Mouse (Mus musculus): ENCODE data around the gene Zdbf2.
"Not testable (repeated sequence)": the region's sequence is repeated elsewhere in the genome, so short reads cannot be mapped to it uniquely, and the experiment has no call there.

The Zdbf2 gene

DNA sequence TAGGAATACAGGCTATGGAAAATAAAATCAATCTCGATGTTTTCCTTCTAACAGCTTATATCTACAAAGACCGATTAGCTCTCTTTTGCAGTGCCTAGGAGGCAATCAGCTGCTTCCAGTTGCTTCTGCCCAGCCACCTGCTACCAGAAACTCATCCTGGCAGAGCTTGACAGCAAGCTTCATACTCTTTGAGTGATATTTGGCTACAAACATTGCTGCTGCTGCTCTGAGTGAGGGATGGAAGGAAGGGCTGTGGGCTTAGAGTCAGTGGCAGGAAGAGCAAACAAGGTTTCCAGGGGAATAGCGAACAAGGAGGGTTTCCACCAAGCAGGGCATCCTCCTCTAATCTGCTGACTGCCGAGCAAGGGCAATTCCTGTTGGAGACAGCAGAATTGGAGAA, 7.6 kb upstream of the Zdbf2 start:
- no peak for DNase-seq (ENCODE audit: low spot score)

GRCm38 (mm10) chr1:63266121-63266520, 6.9 kb upstream of the Zdbf2 start:
- DNase-seq (ENCODE audit: low spot score): no peak

DNA sequence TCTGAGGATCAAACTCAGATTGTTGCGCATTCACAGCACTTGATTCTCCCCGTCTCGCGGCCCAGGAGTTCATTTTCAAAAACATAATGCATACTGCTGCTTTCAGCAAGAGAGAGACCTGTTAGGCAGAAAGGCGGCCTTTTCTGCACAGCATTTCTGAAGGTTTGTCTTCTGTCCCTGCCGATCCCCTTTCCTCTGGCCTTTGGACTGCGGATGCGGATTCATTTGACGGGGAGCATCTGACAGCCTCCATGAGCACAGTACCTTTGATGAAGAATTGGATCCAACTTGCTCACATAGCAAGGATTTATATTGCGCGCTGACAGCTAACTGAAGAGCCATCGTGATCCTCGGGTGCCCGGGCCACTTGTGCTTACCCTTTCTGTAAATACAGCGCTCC, 6.3 kb upstream of the Zdbf2 start:
- DNase-seq (ENCODE audit: low spot score): no peak

GRCm38 (mm10) chr1:63272125-63272675, 865 bp upstream of the Zdbf2 start:
- no peak for DNase-seq (ENCODE audit: low spot score)

- DNase-seq (ENCODE audit: low spot score): no peak
These were observed 380 bp downstream of the Zdbf2 start for GRCm38 (mm10) chr1:63273339-63273951.

DNA sequence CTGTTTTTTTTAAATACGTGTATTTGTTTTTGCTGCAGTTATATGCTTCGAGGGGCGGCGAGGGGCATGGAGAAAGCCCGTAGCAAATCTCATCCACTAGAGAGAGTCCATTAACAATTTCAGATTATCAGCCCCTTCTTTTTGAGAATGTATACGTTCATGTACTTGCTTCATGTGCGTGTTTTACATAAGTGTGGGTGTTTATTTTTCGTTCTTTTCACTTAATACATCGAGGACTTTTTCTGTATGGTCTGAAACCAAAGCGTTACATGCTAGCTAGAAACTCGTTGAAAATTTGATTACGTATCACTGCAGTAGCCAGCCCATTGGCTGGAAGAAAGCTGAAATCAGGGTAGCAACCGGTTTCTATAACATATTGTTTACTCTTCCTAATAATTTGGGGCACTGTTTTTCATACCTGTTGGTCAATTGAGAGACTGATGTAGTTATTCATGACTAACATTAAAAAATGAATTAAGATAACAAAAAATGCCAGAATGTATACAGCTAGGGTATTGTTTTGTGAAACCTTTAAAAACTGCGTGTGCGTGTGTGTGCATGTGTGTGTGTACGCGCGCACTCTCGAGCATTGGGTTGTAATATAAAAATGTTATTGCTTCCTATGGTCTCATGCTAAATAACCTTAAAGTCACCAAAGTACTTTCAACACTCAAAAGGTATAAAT, 1.1 kb downstream of the Zdbf2 start:
- DNase-seq (ENCODE audit: low spot score): no peak

GRCm38 (mm10) chr1:63278106-63278505, 5.0 kb downstream of the Zdbf2 start:
- DNase-seq (ENCODE audit: low spot score): no peak

- no peak for DNase-seq (ENCODE audit: low spot score)
These were observed 20.9 kb downstream of the Zdbf2 start for GRCm38 (mm10) chr1:63293965-63294364.

DNA sequence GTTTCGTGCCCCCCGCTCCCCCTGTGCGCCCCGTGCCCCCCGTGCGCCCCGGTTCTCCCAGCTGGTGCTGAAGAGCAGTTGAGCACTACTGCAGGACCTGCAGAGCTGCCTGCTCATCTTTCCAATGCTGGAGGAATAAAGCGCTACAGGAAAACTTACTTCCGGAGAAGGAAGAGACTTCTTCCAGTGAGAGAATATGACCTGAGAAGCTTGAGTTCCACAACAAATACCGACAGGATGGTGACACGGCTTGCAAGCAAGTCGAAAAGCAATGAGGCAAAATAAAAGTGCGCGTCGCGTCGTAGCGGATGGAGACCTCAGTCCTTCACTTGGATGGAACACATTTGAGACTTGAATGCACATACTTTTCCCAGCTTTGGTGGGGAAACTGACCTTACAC, 36.6 kb downstream of the Zdbf2 start:
- no peak for DNase-seq (ENCODE audit: low spot score)

DNA sequence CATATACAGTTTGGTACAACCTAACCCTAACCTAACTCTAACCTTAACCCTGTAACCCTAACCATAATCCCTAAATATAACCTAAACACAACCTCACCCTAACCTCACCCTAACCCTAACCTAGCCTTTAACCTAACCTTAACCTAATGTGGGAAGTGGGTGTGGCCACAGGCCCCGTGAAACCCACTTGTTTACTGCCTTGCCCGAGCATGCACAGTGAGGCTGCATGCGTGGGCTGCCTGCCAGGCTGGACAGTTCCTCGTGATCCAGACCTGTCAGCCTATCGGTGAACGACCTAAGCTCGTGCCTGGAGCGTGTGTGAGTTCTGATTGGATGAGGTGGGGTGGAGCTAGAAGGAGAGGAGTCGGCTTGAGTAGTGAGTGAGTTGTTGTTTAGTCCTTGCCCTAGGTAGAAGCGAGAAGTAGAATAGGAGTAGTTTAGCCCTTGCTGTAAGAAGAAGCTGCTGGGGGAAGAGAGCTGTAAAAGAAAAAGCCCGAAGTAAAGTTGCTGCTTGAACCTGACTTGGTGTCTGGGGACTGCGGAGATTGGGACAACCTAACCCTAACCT, 50.6 kb downstream of the Zdbf2 start:
- DNase-seq (ENCODE audit: low spot score): not testable (repeated sequence)

All from urinary bladder, postnatal 10 days (tissue).